Mouse (Mus musculus) liver, embryonic 16.5 days (tissue): ENCODE measurements around the gene Adk. TPM values are rescaled to one million over a fixed set of nuclear protein-coding genes. Genes with fewer than 3 reads are reported as not detected.
"Not testable (repeated sequence)": the region's sequence is repeated elsewhere in the genome, so short reads cannot be mapped to it uniquely, and the experiment has no call there.

Experiments
- ATAC-seq: fragments of 200-750 bp; cut with Nextera tagmentation; 2 replicates; pipeline ENCODE4 v1.8.0; 2017; ENCODE audit warnings: low read depth, mild to moderate bottlenecking, moderate number of reproducible peaks, moderate library complexity
- H3K27ac ChIP-seq: fragments of 300-500 bp; sonication (generic); 2 replicates; pipeline ENCODE4 v1.5.1; 2014; ENCODE audit warnings: mild to moderate bottlenecking, low read length
- H3K27me3 ChIP-seq: fragments of 300-500 bp; sonication (generic); 2 replicates; pipeline ENCODE4 v1.6.1; 2014; ENCODE audit warnings: low read depth, low read length, mixed read lengths; ENCODE audit not compliant: control insufficient read depth, insufficient read depth
- H3K36me3 ChIP-seq: fragments of 300-500 bp; sonication (generic); 2 replicates; pipeline ENCODE4 v1.6.1; 2014; ENCODE audit warnings: mild to moderate bottlenecking; ENCODE audit not compliant: control insufficient read depth, insufficient read depth
- H3K4me1 ChIP-seq: fragments of 300-500 bp; sonication (generic); 2 replicates; pipeline ENCODE4 v1.6.1; 2014; ENCODE audit warnings: low read depth, low read length, mixed read lengths; ENCODE audit not compliant: control insufficient read depth
- H3K4me2 ChIP-seq: fragments of 300-500 bp; sonication (generic); 2 replicates; pipeline ENCODE4 v1.6.1; 2014; ENCODE audit warnings: low read depth, low read length, mixed read lengths
- H3K4me3 ChIP-seq: fragments of 300-500 bp; sonication (generic); 2 replicates; pipeline ENCODE4 v1.5.1; 2014; ENCODE audit warnings: low read depth, mild to moderate bottlenecking, low read length
- H3K9ac ChIP-seq: fragments of 300-500 bp; sonication (generic); 2 replicates; pipeline ENCODE4 v1.6.1; 2014; ENCODE audit warnings: low read depth, low read length
- H3K9me3 ChIP-seq: fragments of 300-500 bp; sonication (generic); replicated peaks from 2 replicates; pipeline ENCODE4 v1.6.1; 2016; ENCODE audit warnings: low read length; ENCODE audit not compliant: control insufficient read depth
- WGBS: fragments of 180-500 bp; shearing (Covaris S2); extraction: QIAGEN DNeasy Blood & Tissue Kit; methylation state at CpG from one replicate; pipeline ENCODE4 v1.1.7; 2014; ENCODE audit not compliant: insufficient replicate concordance; 5-methylcytosine and 5-hydroxymethylcytosine counted together
- polyA plus RNA-seq: library from polyadenylated mRNA; unstranded; fragments of >200 nt; fragmentation: Nextera tagmentation; extraction: Ambion mirVana; gene quantifications from 2 replicates; pipeline ENCODE4 v1.2.1, GENCODE M21; 2015

Adk gene
- polyA plus RNA-seq, 1 experiment from 2014 or later, result 224 TPM

GRCm38 (mm10) chr14:21458696-21459095, 406.3 kb downstream of the Adk start:
- Histone ChIP-seq H3K4me1 (no peaks in the 10 kb centered on the region), H3K27me3 (no peaks in the 10 kb centered on the region), H3K4me3 (no peak overlapping the region), H3K36me3 (no peaks in the 10 kb centered on the region), H3K9ac (no peak overlapping the region), H3K27ac (no peak overlapping the region), H3K9me3 (no peaks in the 10 kb centered on the region), H3K4me2 (no peak overlapping the region)
- ATAC-seq, result no peak
- 63% methylated on average over 7 of the region's 7 CpGs for WGBS

- H3K4me1 ChIP-seq, result no peaks in the 10 kb centered on the region
- 70% methylated on average over 4 of the region's 4 CpGs for WGBS
- ATAC-seq, result no peak
Measured at GRCm38 (mm10) chr14:21459163-21459562, 406.8 kb downstream of the Adk start.

GRCm38 (mm10) chr14:21462398-21462797, 410.0 kb downstream of the Adk start:
- H3K27ac ChIP-seq, result no peak overlapping the region
- WGBS, result 54% methylated on average over 3 of the region's 3 CpGs
- H3K4me1 ChIP-seq, result no peaks in the 10 kb centered on the region
- H3K9ac ChIP-seq, result no peak overlapping the region
- no peaks in the 10 kb centered on the region for H3K27me3 ChIP-seq
- no peak overlapping the region for H3K4me2 ChIP-seq
- H3K9me3 ChIP-seq, result no peaks in the 10 kb centered on the region
- ATAC-seq, result no peak
- no peak overlapping the region for H3K4me3 ChIP-seq
- H3K36me3 ChIP-seq, result no peaks in the 10 kb centered on the region

More at GRCm38 (mm10) chr14:21459163-21459562, 406.8 kb downstream of the Adk start:
- Histone ChIP-seq H3K27ac (no peak overlapping the region), H3K36me3 (no peaks in the 10 kb centered on the region), H3K27me3 (no peaks in the 10 kb centered on the region), H3K9me3 (no peaks in the 10 kb centered on the region), H3K4me3 (no peak overlapping the region), H3K4me2 (no peak overlapping the region), H3K9ac (no peak overlapping the region)

GRCm38 (mm10) chr14:21463117-21463712, 410.8 kb downstream of the Adk start:
- no peaks in the 10 kb centered on the region for H3K36me3 ChIP-seq
- H3K4me3 ChIP-seq, result no peak overlapping the region
- no peak overlapping the region for H3K4me2 ChIP-seq
- WGBS, result 79% methylated on average over 9 of the region's 9 CpGs
- ATAC-seq, result no peak
- no peaks in the 10 kb centered on the region for H3K4me1 ChIP-seq
- no peak overlapping the region for H3K9ac ChIP-seq
- no peaks in the 10 kb centered on the region for H3K27me3 ChIP-seq
- no peak overlapping the region for H3K27ac ChIP-seq
- H3K9me3 ChIP-seq, result no peaks in the 10 kb centered on the region

- no peaks in the 10 kb centered on the region for H3K27me3 ChIP-seq
- H3K4me2 ChIP-seq, result no peak overlapping the region
- no peak overlapping the region for H3K9ac ChIP-seq
- no peak overlapping the region for H3K27ac ChIP-seq
- WGBS, result 55% methylated on average over 5 of the region's 5 CpGs
- no peak for ATAC-seq
- no peaks in the 10 kb centered on the region for H3K9me3 ChIP-seq
- H3K4me3 ChIP-seq, result no peak overlapping the region
- H3K4me1 ChIP-seq, result no peaks in the 10 kb centered on the region
- H3K36me3 ChIP-seq, result no peaks in the 10 kb centered on the region
Measured at GRCm38 (mm10) chr14:21470386-21470785, 418.0 kb downstream of the Adk start.

GRCm38 (mm10) chr14:21471975-21472374, 419.6 kb downstream of the Adk start:
- no peak overlapping the region for H3K9ac ChIP-seq
- no peak for ATAC-seq
- H3K36me3 ChIP-seq, result no peaks in the 10 kb centered on the region
- H3K9me3 ChIP-seq, result no peaks in the 10 kb centered on the region
- 63% methylated on average over 2 of the region's 2 CpGs for WGBS
- H3K4me2 ChIP-seq, result no peak overlapping the region
- H3K27ac ChIP-seq, result no peak overlapping the region
- no peak overlapping the region for H3K4me3 ChIP-seq
- H3K27me3 ChIP-seq, result no peaks in the 10 kb centered on the region
- no peaks in the 10 kb centered on the region for H3K4me1 ChIP-seq

GRCm38 (mm10) chr14:21474593-21475132, 422.3 kb downstream of the Adk start:
- H3K4me1 ChIP-seq, H3K27me3 ChIP-seq, H3K9ac ChIP-seq, H3K27ac ChIP-seq, H3K4me2 ChIP-seq, ATAC-seq, H3K36me3 ChIP-seq, H3K4me3 ChIP-seq, H3K9me3 ChIP-seq: not testable (repeated sequence)
- 60% methylated on average over 4 of the region's 4 CpGs for WGBS

- Histone ChIP-seq H3K4me3 (no peak overlapping the region), H3K4me2 (no peak overlapping the region), H3K36me3 (no peaks in the 10 kb centered on the region), H3K9me3 (no peaks in the 10 kb centered on the region), H3K9ac (no peak overlapping the region), H3K4me1 (no peaks in the 10 kb centered on the region), H3K27me3 (no peaks in the 10 kb centered on the region), H3K27ac (no peak overlapping the region)
- no peak for ATAC-seq
- WGBS, result 58% methylated on average over 2 of the region's 2 CpGs
Measured at GRCm38 (mm10) chr14:21477181-21477580, 424.8 kb downstream of the Adk start.

- no peak overlapping the region for H3K4me2 ChIP-seq
- H3K9ac ChIP-seq, result no peak overlapping the region
- no peaks in the 10 kb centered on the region for H3K9me3 ChIP-seq
- ATAC-seq, result no peak
- 73% methylated on average over 8 of the region's 8 CpGs for WGBS
- no peaks in the 10 kb centered on the region for H3K4me1 ChIP-seq
- no peaks in the 10 kb centered on the region for H3K27me3 ChIP-seq
- no peak overlapping the region for H3K4me3 ChIP-seq
- no peak overlapping the region for H3K27ac ChIP-seq
- no peaks in the 10 kb centered on the region for H3K36me3 ChIP-seq
Measured at GRCm38 (mm10) chr14:21479566-21479965, 427.2 kb downstream of the Adk start.
